Mouse (Mus musculus) midbrain, postnatal 0 days (tissue): ENCODE results near the gene Kif2c. TPM values are rescaled to one million over a fixed set of nuclear protein-coding genes. Genes with fewer than 3 reads are reported as not detected.
A peak's percentile ranks its signal among the peaks of the same experiment; 100 is the strongest.

Experiments used
- ATAC-seq: fragments of 200-750 bp; cut with Nextera tagmentation; 2 replicates; pipeline ENCODE4 v1.8.0; 2017; ENCODE audit warnings: moderate number of reproducible peaks, mild to moderate bottlenecking, moderate TSS enrichment, moderate library complexity; ENCODE audit not compliant: low FRiP score
- DNase-seq: peaks from one replicate; pipeline ENCODE4 v3.0.0-alpha.2; 2015; ENCODE audit warnings: low spot score
- H3K27ac ChIP-seq: fragments of 300-500 bp; sonication (generic); 2 replicates; pipeline ENCODE4 v1.5.1; 2014; ENCODE audit warnings: low read depth, mild to moderate bottlenecking, low read length, mixed read lengths
- H3K27me3 ChIP-seq: fragments of 300-500 bp; sonication (generic); 2 replicates; pipeline ENCODE4 v1.6.1; 2014; ENCODE audit warnings: low read length, control low read depth, mixed read lengths; ENCODE audit not compliant: insufficient read depth
- H3K36me3 ChIP-seq: fragments of 300-500 bp; sonication (generic); 2 replicates; pipeline ENCODE4 v1.6.1; 2014; ENCODE audit warnings: low read length, control low read depth, mixed read lengths; ENCODE audit not compliant: insufficient read depth
- H3K4me1 ChIP-seq: fragments of 300-500 bp; sonication (generic); 2 replicates; pipeline ENCODE4 v1.6.1; 2014; ENCODE audit warnings: mild to moderate bottlenecking, control low read depth, antibody characterized with exemption, low read length, mixed read lengths; ENCODE audit not compliant: insufficient read depth
- H3K4me2 ChIP-seq: fragments of 300-500 bp; sonication (generic); 2 replicates; pipeline ENCODE4 v1.6.1; 2014; ENCODE audit warnings: low read depth, mild to moderate bottlenecking, low read length, mixed read lengths; ENCODE audit not compliant: poor library complexity, severe bottlenecking
- H3K4me3 ChIP-seq: fragments of 300-500 bp; sonication (generic); 2 replicates; pipeline ENCODE4 v1.5.1; 2014; ENCODE audit warnings: low read depth, mild to moderate bottlenecking, low read length, moderate library complexity
- H3K9ac ChIP-seq: fragments of 300-500 bp; sonication (generic); replicated peaks from 2 replicates; pipeline ENCODE4 v1.6.1; 2014; ENCODE audit warnings: mild to moderate bottlenecking, low read length, moderate library complexity, mixed read lengths; ENCODE audit not compliant: poor library complexity, severe bottlenecking
- H3K9me3 ChIP-seq: fragments of 300-500 bp; sonication (generic); 2 replicates; pipeline ENCODE4 v1.6.1; 2016; ENCODE audit warnings: low read length, control low read depth
- CTCF ChIP-seq: IDR thresholded peaks from 2 replicates; pipeline ENCODE4 v1.5.1; 2016; ENCODE audit warnings: antibody characterized with exemption, mild to moderate bottlenecking
- WGBS: fragments of 180-500 bp; shearing (Covaris S2); extraction: QIAGEN DNeasy Blood & Tissue Kit; methylation state at CpG from one replicate; pipeline ENCODE4 v1.1.7; 2014; 5-methylcytosine and 5-hydroxymethylcytosine counted together
- polyA plus RNA-seq: library from polyadenylated mRNA; unstranded; fragments of >200 nt; fragmentation: Nextera tagmentation; extraction: Ambion mirVana; gene quantifications from 2 replicates; pipeline ENCODE4 v1.2.1, GENCODE M21; 2015
- total RNA-seq: library from RNA; depleted of rRNA; stranded (reverse); fragments of >200 nt; gene quantifications from 2 replicates; pipeline ENCODE4 v1.2.3, GENCODE M21; 2014

Gene Kif2c
- total and polyA plus RNA-seq, 2 experiments from 2014 or later, result 2.3 to 9.8 TPM

GRCm38 (mm10) chr4:117120445-117121414 is 61.7 kb downstream of the Kif2c start:
- WGBS, result under 1% methylated on average over 69 of the region's 69 CpGs
- ATAC-seq, result peak; percentile 93
- no peaks in the 10 kb centered on the region for H3K27me3 ChIP-seq

GRCm38 (mm10) chr4:117120052-117120444 is 62.4 kb downstream of the Kif2c start:
- H3K4me1 ChIP-seq, result 0 out of 2 replicates have a peak, but pooled peaks cover under 1% of the 10 kb centered on the region
- ATAC-seq (peak; percentile 14; the same call in 1 of the 2 replicates), DNase-seq (no peak)
- H3K36me3 ChIP-seq, result 0 out of 2 replicates have a peak, but pooled peaks cover 4% of the 10 kb centered on the region
- peak overlapping the region; percentile 57 for H3K4me3 ChIP-seq
- TF ChIP-seq CTCF, result no peak
- H3K4me2 ChIP-seq, result peak overlapping the region; percentile 86
- H3K9ac ChIP-seq, result peak overlapping the region; percentile 74
- H3K9me3 ChIP-seq, result no peaks in the 10 kb centered on the region
- peak overlapping the region; percentile 94 for H3K27ac ChIP-seq
- H3K27me3 ChIP-seq, result no peaks in the 10 kb centered on the region
- 7% methylated on average over 10 of the region's 10 CpGs for whole genome bisulfite sequencing

More at GRCm38 (mm10) chr4:117120445-117121414, 61.7 kb downstream of the Kif2c start:
- peak overlapping the region; percentile 74 for H3K9ac ChIP-seq
- H3K4me3 ChIP-seq, result peak overlapping the region; percentile 57
- H3K4me2 ChIP-seq, result peak overlapping the region; percentile 86
- peak; percentile 97 for DNase-seq
- H3K9me3 ChIP-seq, result no peaks in the 10 kb centered on the region
- TF ChIP-seq CTCF, result peak; percentile 82
- peak overlapping the region; percentile 94 for H3K27ac ChIP-seq
- no peaks in the 10 kb centered on the region for H3K36me3 ChIP-seq
- peaks cover 7% of the 10 kb centered on the region; the same call in 1 of the 2 replicates for H3K4me1 ChIP-seq

GRCm38 (mm10) chr4:117119636-117120035 is 62.8 kb downstream of the Kif2c start:
- Histone ChIP-seq H3K27ac (peak overlapping the region; percentile 94), H3K27me3 (no peaks in the 10 kb centered on the region), H3K4me2 (peak overlapping the region; percentile 86), H3K4me1 (no peaks in the 10 kb centered on the region), H3K9ac (peak overlapping the region; percentile 74), H3K9me3 (no peaks in the 10 kb centered on the region), H3K36me3 (0 out of 2 replicates have a peak, but pooled peaks cover 5% of the 10 kb centered on the region), H3K4me3 (peak overlapping the region; percentile 57)
- no peak for TF ChIP-seq CTCF
- 70% methylated on average over 5 of the region's 5 CpGs for WGBS
- ATAC-seq, result peak; percentile 5; the same call in 1 of the 2 replicates
- no peak for DNase-seq

- ATAC-seq, result no peak
Observed at GRCm38 (mm10) chr4:117117931-117118330, 64.5 kb downstream of the Kif2c start.

GRCm38 (mm10) chr4:117115592-117115991 is 66.8 kb downstream of the Kif2c start:
- no peaks in the 10 kb centered on the region for H3K27me3 ChIP-seq
- H3K4me1 ChIP-seq, result no peaks in the 10 kb centered on the region
- H3K4me2 ChIP-seq, result no peak overlapping the region
- ATAC-seq (no peak), DNase-seq (no peak)
- H3K4me3 ChIP-seq, result no peak overlapping the region
- H3K27ac ChIP-seq, result no peak overlapping the region
- no peak overlapping the region for H3K9ac ChIP-seq
- TF ChIP-seq CTCF, result no peak
- peaks cover 25% of the 10 kb centered on the region for H3K36me3 ChIP-seq
- 82% methylated on average over 5 of the region's 5 CpGs for WGBS
- no peaks in the 10 kb centered on the region for H3K9me3 ChIP-seq

More at GRCm38 (mm10) chr4:117117931-117118330, 64.5 kb downstream of the Kif2c start:
- Histone ChIP-seq H3K4me3 (no peak overlapping the region), H3K27me3 (no peaks in the 10 kb centered on the region), H3K9ac (no peak overlapping the region), H3K4me2 (no peak overlapping the region), H3K4me1 (no peaks in the 10 kb centered on the region), H3K9me3 (no peaks in the 10 kb centered on the region), H3K27ac (no peak overlapping the region), H3K36me3 (peaks cover 15% of the 10 kb centered on the region; the same call in 1 of the 2 replicates)
- WGBS, result 94% methylated on average over 7 of the region's 7 CpGs
- no peak for DNase-seq
- no peak for TF ChIP-seq CTCF

GRCm38 (mm10) chr4:117113237-117113636 is 69.2 kb downstream of the Kif2c start:
- no peaks in the 10 kb centered on the region for H3K4me1 ChIP-seq
- H3K9me3 ChIP-seq, result no peaks in the 10 kb centered on the region
- 57% methylated on average over 1 of the region's 1 CpGs for WGBS
- H3K27me3 ChIP-seq, result no peaks in the 10 kb centered on the region
- DNase-seq (no peak), ATAC-seq (no peak)
- no peak overlapping the region for H3K4me2 ChIP-seq
- TF ChIP-seq CTCF, result peak; percentile 31
- peaks cover 48% of the 10 kb centered on the region for H3K36me3 ChIP-seq
- H3K9ac ChIP-seq, result no peak overlapping the region
- H3K4me3 ChIP-seq, result no peak overlapping the region
- H3K27ac ChIP-seq, result no peak overlapping the region
